Mouse (Mus musculus): ENCODE data around the gene Ube2l6. TPM values are rescaled to one million over a fixed set of nuclear protein-coding genes. Genes with fewer than 3 reads are reported as not detected.

Ube2l6 gene
- total and polyA plus RNA-seq, 3 experiments, result 2.0 to 8.5 (median 4.1) TPM

- H3K27me3 ChIP-seq (replicated peaks), result no peaks in the 10 kb centered on the region
- no peaks in the 10 kb centered on the region for H3K9me3 ChIP-seq (replicated peaks; ENCODE audit: low read length)
- H3K79me2 ChIP-seq (replicated peaks; ENCODE audit: control insufficient read depth, extremely low read depth, insufficient read depth, poor library complexity, severe bottlenecking), result no peaks in the 10 kb centered on the region
- dilution Hi-C loops (cut with MboI; ENCODE audit: extremely low pct_ligation_motif_present, extremely low pct_unique_long_range_greater_than_20kb, low sequenced_read_pairs) (no loop called here), in situ Hi-C loops (cut with MboI; ENCODE audit: low pct_ligation_motif_present, low pct_unique_long_range_greater_than_20kb, low sequenced_read_pairs) (no loop called here)
- TF ChIP-seq JUND (conservative IDR thresholded peaks at IDR 0.05; ENCODE audit: low read depth, low read length) (no peak), CHD1 (IDR thresholded peaks at IDR 0.05; ENCODE audit: low read depth, low read length) (no peak), GABPA (IDR thresholded peaks at IDR 0.05; ENCODE audit: insufficient replicate concordance, low read depth, low read length) (no peak), BHLHE40 (IDR thresholded peaks at IDR 0.05; ENCODE audit: low read depth, low read length) (no peak), EP300 (IDR thresholded peaks at IDR 0.05; ENCODE audit: low read length) (no peak), KAT2A (IDR thresholded peaks at IDR 0.05; ENCODE audit: insufficient replicate concordance, low read length) (no peak), SMC3 (IDR thresholded peaks at IDR 0.05; ENCODE audit: low read depth, low read length) (no peak), ZMIZ1 (IDR thresholded peaks at IDR 0.05; ENCODE audit: low read depth, low read length) (no peak), ZKSCAN1 (IDR thresholded peaks at IDR 0.05; ENCODE audit: borderline replicate concordance, low read depth, low read length) (no peak), MAX (IDR thresholded peaks at IDR 0.05; ENCODE audit: low read length) (no peak)
- H3K4me2 ChIP-seq (ENCODE audit: insufficient read depth, low read depth, poor library complexity, severe bottlenecking), result no peak overlapping the region
- no peak overlapping the region for H3K27ac ChIP-seq (ENCODE audit: insufficient read depth, low read depth)
- no peaks in the 10 kb centered on the region for H3K4me1 ChIP-seq (ENCODE audit: control insufficient read depth in 1 of 2, insufficient read depth in 2 of 2)
- DNase-seq (ENCODE audit: extremely low read depth), result no peak
- H3K4me3 ChIP-seq (replicated peaks in 1 of 3; ENCODE audit: low read depth in 2 of 3, low read length in 2 of 3, poor library complexity in 1 of 3), result no peak overlapping the region
- H3K36me3 ChIP-seq (replicated peaks in 1 of 2; ENCODE audit: control insufficient read depth in 1 of 2, insufficient read depth in 1 of 2, low read length in 1 of 2), result peaks cover 0 to 5% of the 10 kb centered on the region in 2 experiments
- H3K9ac ChIP-seq (ENCODE audit: insufficient read depth, low read depth), result no peak overlapping the region
Measured at GRCm38 (mm10) chr2:84809330-84809729, 10.7 kb downstream of the Ube2l6 start.

GRCm38 (mm10) chr2:84810526-84810885 lies 11.9 kb downstream of the Ube2l6 start:
- dilution Hi-C loops (cut with MboI; ENCODE audit: extremely low pct_ligation_motif_present, extremely low pct_unique_long_range_greater_than_20kb, low sequenced_read_pairs) (no loop called here), in situ Hi-C loops (cut with MboI; ENCODE audit: low pct_ligation_motif_present, low pct_unique_long_range_greater_than_20kb, low sequenced_read_pairs) (no loop called here)
- Histone ChIP-seq H3K4me1 (ENCODE audit: control insufficient read depth in 1 of 2, insufficient read depth in 2 of 2) (no peaks in the 10 kb centered on the region), H3K36me3 (replicated peaks in 1 of 2; ENCODE audit: control insufficient read depth in 1 of 2, insufficient read depth in 1 of 2, low read length in 1 of 2) (peaks cover 0 to 2% of the 10 kb centered on the region in 2 experiments), H3K4me2 (ENCODE audit: insufficient read depth, low read depth, poor library complexity, severe bottlenecking) (no peak overlapping the region), H3K9ac (ENCODE audit: insufficient read depth, low read depth) (no peak overlapping the region), H3K4me3 (replicated peaks in 1 of 3; ENCODE audit: low read depth in 2 of 3, low read length in 2 of 3, poor library complexity in 1 of 3) (no peak overlapping the region), H3K27me3 (replicated peaks) (no peaks in the 10 kb centered on the region), H3K27ac (ENCODE audit: insufficient read depth, low read depth) (no peak overlapping the region), H3K9me3 (replicated peaks; ENCODE audit: low read length) (no peaks in the 10 kb centered on the region), H3K79me2 (replicated peaks; ENCODE audit: control insufficient read depth, extremely low read depth, insufficient read depth, poor library complexity, severe bottlenecking) (no peaks in the 10 kb centered on the region)
- no peak for TF ChIP-seq JUN (IDR thresholded peaks at IDR 0.05; ENCODE audit: insufficient read depth, low read depth, low read length)
- no peak for TF ChIP-seq ZNF384 (IDR thresholded peaks at IDR 0.05; ENCODE audit: low read depth, low read length)
- no peak for TF ChIP-seq POLR2A (IDR thresholded peaks at IDR 0.05; ENCODE audit: low read depth, low read length)
- no peak for TF ChIP-seq NELFE (IDR thresholded peaks at IDR 0.05; ENCODE audit: low read depth, low read length)
- no peak for TF ChIP-seq USF2 (conservative IDR thresholded peaks at IDR 0.05; ENCODE audit: low read depth, low read length)
- no peak for TF ChIP-seq GABPA (IDR thresholded peaks at IDR 0.05; ENCODE audit: insufficient replicate concordance, low read depth, low read length)
- TF ChIP-seq POLR2AphosphoS2 (IDR thresholded peaks at IDR 0.05; ENCODE audit: low read depth, low read length), result no peak
- no peak for TF ChIP-seq SIN3A (IDR thresholded peaks at IDR 0.05; ENCODE audit: low read length)
- TF ChIP-seq MXI1 (IDR thresholded peaks at IDR 0.05; ENCODE audit: low read depth, low read length), result no peak
- DNase-seq (ENCODE audit: extremely low read depth), result no peak

Data from CH12.LX (cell line).